In the genomic region with DNA sequence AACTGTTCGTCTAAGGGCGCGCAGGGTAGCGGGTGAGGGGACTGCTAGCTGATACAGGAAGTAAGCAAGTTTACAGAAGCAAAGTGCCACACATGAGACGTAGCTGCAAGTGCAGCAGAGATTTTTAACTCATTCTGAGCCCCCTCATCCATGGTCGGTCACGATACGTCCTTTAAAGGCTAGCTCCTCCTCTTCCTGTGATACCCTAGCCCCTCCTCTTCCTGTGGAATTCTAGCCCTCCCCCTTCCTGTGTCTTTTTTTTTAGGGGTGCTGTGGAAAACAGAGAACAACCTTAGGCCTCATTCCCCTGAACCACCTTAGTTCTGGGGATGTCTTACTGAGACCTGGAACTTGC, we compare ENCODE assay signal across 12 mouse cellular contexts.
DNase-seq lines count a peak whose midpoint lies in the region; ATAC-seq and TF ChIP-seq lines count a peak whose summit lies in the region.
"Had no signal": no experiment of that assay in that cellular context is flagged by ENCODE, and none has a peak within 500 bp of the region (broad histone marks: within the 10 kb centered on the region; RNA-seq: fewer than 3 reads in every experiment).

No protein-coding gene starts in this region.

- 77% methylated on average over 8 of the region's 8 CpGs for WGBS in hindbrain, postnatal 0 days
- WGBS in hindbrain, embryonic 10.5 days = 92% methylated on average over 8 of the region's 8 CpGs
- WGBS in lung, embryonic 14.5 days = 56% methylated on average over 8 of the region's 8 CpGs
- WGBS in liver, postnatal 0 days (ENCODE audit: insufficient replicate concordance) = 75% methylated on average over 8 of the region's 8 CpGs

- H3K27ac ChIP-seq in hindbrain, postnatal 0 days = no peak overlapping the region
- no peak overlapping the region for H3K27ac ChIP-seq in hindbrain, embryonic 10.5 days
- H3K27ac ChIP-seq in ES-Bruce4 (ENCODE audit: insufficient read depth, low read length) = peak overlapping the region; percentile 42; the same call in 1 of the 2 replicates
- peak overlapping the region; percentile 52; the same call in 1 of the 2 replicates for H3K27ac ChIP-seq in lung, embryonic 14.5 days (ENCODE audit: low read depth)
- H3K27ac ChIP-seq in liver, postnatal 0 days (ENCODE audit: low read depth) = no peak overlapping the region
- H3K27ac ChIP-seq: limb, embryonic 12.5 days; midbrain, embryonic 10.5 days had no signal

- no peak for TF ChIP-seq POLR2A in ES-Bruce4 (IDR thresholded peaks at IDR 0.05; ENCODE audit: insufficient read depth, low read length)

- no peaks in the 10 kb centered on the region for H3K27me3 ChIP-seq in hindbrain, postnatal 0 days (ENCODE audit: insufficient read depth, low read length)
- no peaks in the 10 kb centered on the region for H3K27me3 ChIP-seq in hindbrain, embryonic 10.5 days (ENCODE audit: insufficient read depth, poor library complexity, severe bottlenecking)
- H3K27me3 ChIP-seq in ES-Bruce4 (ENCODE audit: control insufficient read depth, insufficient read depth, low read length, poor library complexity, severe bottlenecking) = no peaks in the 10 kb centered on the region
- no peaks in the 10 kb centered on the region for H3K27me3 ChIP-seq in lung, embryonic 14.5 days (ENCODE audit: insufficient read depth, low read length)
- no peaks in the 10 kb centered on the region for H3K27me3 ChIP-seq in liver, postnatal 0 days (ENCODE audit: insufficient read depth, low read length)
- H3K27me3 ChIP-seq: limb, embryonic 12.5 days had no signal

- H3K4me2 ChIP-seq in hindbrain, postnatal 0 days (ENCODE audit: low read depth, low read length) = no peak overlapping the region
- H3K4me2 ChIP-seq in lung, embryonic 14.5 days = peak overlapping the region; percentile 33; the same call in 1 of the 2 replicates
- H3K4me2 ChIP-seq in liver, postnatal 0 days (ENCODE audit: low read depth, low read length) = no peak overlapping the region
- H3K4me2 ChIP-seq: limb, embryonic 12.5 days had no signal

- ATAC-seq in hindbrain, postnatal 0 days = peak; percentile 48
- ATAC-seq in CD4-positive, CD25-positive, alpha-beta regulatory T cell, adult 4 months = peak; percentile 41
- no peak for ATAC-seq in lung, embryonic 14.5 days (ENCODE audit: insufficient read depth)
- no peak for ATAC-seq in liver, postnatal 0 days

- no peaks in the 10 kb centered on the region for H3K9me3 ChIP-seq in hindbrain, postnatal 0 days (ENCODE audit: low read length)
- no peaks in the 10 kb centered on the region for H3K9me3 ChIP-seq in hindbrain, embryonic 10.5 days
- H3K9me3 ChIP-seq in ES-Bruce4 (replicated peaks; ENCODE audit: control insufficient read depth, insufficient read depth, low read length, poor library complexity, severe bottlenecking) = no peaks in the 10 kb centered on the region
- no peaks in the 10 kb centered on the region for H3K9me3 ChIP-seq in lung, embryonic 14.5 days (ENCODE audit: low read depth, low read length)
- H3K9me3 ChIP-seq in liver, postnatal 0 days (ENCODE audit: low read length) = no peaks in the 10 kb centered on the region
- H3K9me3 ChIP-seq: limb, embryonic 12.5 days; midbrain, embryonic 10.5 days had no signal

- H3K4me1 ChIP-seq in hindbrain, postnatal 0 days (ENCODE audit: insufficient read depth, low read length) = peaks cover 3% of the 10 kb centered on the region; the same call in 1 of the 2 replicates
- no peaks in the 10 kb centered on the region for H3K4me1 ChIP-seq in hindbrain, embryonic 10.5 days (replicated peaks)
- no peaks in the 10 kb centered on the region for H3K4me1 ChIP-seq in ES-Bruce4 (ENCODE audit: control insufficient read depth, insufficient read depth, low read length)
- no peaks in the 10 kb centered on the region for H3K4me1 ChIP-seq in lung, embryonic 14.5 days (ENCODE audit: insufficient read depth)
- H3K4me1 ChIP-seq in liver, postnatal 0 days (ENCODE audit: insufficient read depth) = no peaks in the 10 kb centered on the region
- H3K4me1 ChIP-seq: limb, embryonic 12.5 days; midbrain, embryonic 10.5 days had no signal

- TF ChIP-seq EP300 in ES-Bruce4 (IDR thresholded peaks at IDR 0.05; ENCODE audit: insufficient read depth, low read depth, low read length) = no peak
- no peak for TF ChIP-seq EP300 in liver, postnatal 0 days (IDR thresholded peaks at IDR 0.05; ENCODE audit: low read depth)

- H3K9ac ChIP-seq in hindbrain, postnatal 0 days (replicated peaks; ENCODE audit: low read length) = no peak overlapping the region
- no peak overlapping the region for H3K9ac ChIP-seq in ES-Bruce4 (ENCODE audit: low read depth, poor library complexity, severe bottlenecking)
- no peak overlapping the region for H3K9ac ChIP-seq in lung, embryonic 14.5 days
- no peak overlapping the region for H3K9ac ChIP-seq in liver, postnatal 0 days (replicated peaks)
- H3K9ac ChIP-seq: limb, embryonic 12.5 days had no signal

- DNase-seq in hindbrain, postnatal 0 days (ENCODE audit: low spot score) = peak; percentile 11
- no peak for DNase-seq in hindbrain, embryonic 10.5 days (ENCODE audit: low spot score)
- DNase-seq in lung, embryonic 14.5 days = no peak
- DNase-seq in thymus, adult 18-20 months = no peak
- no peak for DNase-seq in liver, postnatal 0 days
- DNase-seq: kidney, adult 18-20 months; retina, postnatal 1 day; thymus, postnatal 14 days had no signal

- H3K4me3 ChIP-seq in hindbrain, postnatal 0 days (ENCODE audit: low read length) = no peak overlapping the region
- no peak overlapping the region for H3K4me3 ChIP-seq in hindbrain, embryonic 10.5 days
- no peak overlapping the region for H3K4me3 ChIP-seq in ES-Bruce4 (ENCODE audit: low read depth, low read length)
- H3K4me3 ChIP-seq in lung, embryonic 14.5 days (ENCODE audit: low read depth, low read length) = no peak overlapping the region
- H3K4me3 ChIP-seq in liver, postnatal 0 days (ENCODE audit: low read depth, low read length) = no peak overlapping the region
- H3K4me3 ChIP-seq: limb, embryonic 12.5 days; midbrain, embryonic 10.5 days had no signal

- no peaks in the 10 kb centered on the region for H3K36me3 ChIP-seq in hindbrain, postnatal 0 days (ENCODE audit: insufficient read depth, low read length)
- no peaks in the 10 kb centered on the region for H3K36me3 ChIP-seq in hindbrain, embryonic 10.5 days
- H3K36me3 ChIP-seq in ES-Bruce4 (ENCODE audit: control insufficient read depth, insufficient read depth, low read length, poor library complexity, severe bottlenecking) = no peaks in the 10 kb centered on the region
- H3K36me3 ChIP-seq in lung, embryonic 14.5 days (ENCODE audit: insufficient read depth) = no peaks in the 10 kb centered on the region
- H3K36me3 ChIP-seq in liver, postnatal 0 days (replicated peaks; ENCODE audit: insufficient read depth, low read length) = no peaks in the 10 kb centered on the region
- H3K36me3 ChIP-seq: limb, embryonic 12.5 days; midbrain, embryonic 10.5 days had no signal

- no peak for TF ChIP-seq CTCF in hindbrain, postnatal 0 days (IDR thresholded peaks at IDR 0.05; ENCODE audit: low read depth)
- TF ChIP-seq CTCF in ES-Bruce4 (IDR thresholded peaks at IDR 0.05; ENCODE audit: low read depth, low read length) = no peak
- TF ChIP-seq CTCF in lung, embryonic 14.5 days (IDR thresholded peaks at IDR 0.05; ENCODE audit: low read depth) = no peak
- TF ChIP-seq CTCF in liver, postnatal 0 days (IDR thresholded peaks at IDR 0.05; ENCODE audit: low read depth) = no peak

Comparison
In these comparisons a context has a peak if more than half of its experiments do, and no peak if none do; other contexts are left out.
1. ATAC-seq: peak in hindbrain, postnatal 0 days (single experiment) and CD4-positive, CD25-positive, alpha-beta regulatory T cell, adult 4 months (single experiment); none in lung, embryonic 14.5 days (single experiment) and liver, postnatal 0 days (single experiment).
2. H3K27ac ChIP-seq: peak in ES-Bruce4 (single experiment) and lung, embryonic 14.5 days (single experiment); none in hindbrain, postnatal 0 days (single experiment), hindbrain, embryonic 10.5 days (single experiment) and liver, postnatal 0 days (single experiment).